Mouse (Mus musculus) kidney, embryonic 15.5 days (tissue): ENCODE data around the gene Eps15. TPM values are rescaled to one million over a fixed set of nuclear protein-coding genes. Genes with fewer than 3 reads are reported as not detected.
"Not testable (repeated sequence)": the region's sequence is repeated elsewhere in the genome, so short reads cannot be mapped to it uniquely, and the experiment has no call there.

Source experiments
- ATAC-seq: fragments of 200-750 bp; cut with Nextera tagmentation; replicated peaks from 2 replicates; pipeline ENCODE4 v1.8.0; 2017; ENCODE audit warnings: moderate TSS enrichment; ENCODE audit not compliant: low FRiP score
- H3K27ac ChIP-seq: fragments of 300-500 bp; sonication (generic); 2 replicates; pipeline ENCODE4 v1.5.1; 2015; ENCODE audit warnings: mild to moderate bottlenecking, inconsistent platforms
- H3K27me3 ChIP-seq: fragments of 300-500 bp; sonication (generic); 2 replicates; pipeline ENCODE4 v1.6.1; 2015; ENCODE audit warnings: inconsistent platforms
- H3K36me3 ChIP-seq: fragments of 300-500 bp; sonication (generic); 2 replicates; pipeline ENCODE4 v1.6.1; 2015; ENCODE audit warnings: inconsistent platforms
- H3K4me1 ChIP-seq: fragments of 300-500 bp; sonication (generic); 2 replicates; pipeline ENCODE4 v1.6.1; 2015; ENCODE audit warnings: inconsistent platforms
- H3K4me2 ChIP-seq: fragments of 300-500 bp; sonication (generic); 2 replicates; pipeline ENCODE4 v1.6.1; 2015; ENCODE audit warnings: moderate library complexity, mild to moderate bottlenecking, inconsistent platforms
- H3K4me3 ChIP-seq: fragments of 300-500 bp; sonication (generic); replicated peaks from 2 replicates; pipeline ENCODE4 v1.5.1; 2015; ENCODE audit warnings: mild to moderate bottlenecking, inconsistent platforms
- H3K9ac ChIP-seq: fragments of 300-500 bp; sonication (generic); 2 replicates; pipeline ENCODE4 v1.6.1; 2015; ENCODE audit warnings: mild to moderate bottlenecking, inconsistent platforms
- H3K9me3 ChIP-seq: fragments of 300-500 bp; sonication (generic); replicated peaks from 2 replicates; pipeline ENCODE4 v1.6.1; 2016; ENCODE audit warnings: inconsistent platforms
- WGBS: fragments of 180-500 bp; shearing (Covaris S2); methylation state at CpG from one replicate; pipeline ENCODE4 v1.1.7; 2015; ENCODE audit warnings: mixed read lengths; 5-methylcytosine and 5-hydroxymethylcytosine counted together
- polyA plus RNA-seq: library from polyadenylated mRNA; unstranded; fragments of >200 nt; fragmentation: Nextera tagmentation; extraction: Ambion mirVana; gene quantifications from 2 replicates; pipeline ENCODE4 v1.2.1, GENCODE M21; 2015

Gene Eps15
- polyA plus RNA-seq, 1 experiment from 2014 or later = 37.8 TPM

- H3K9me3 ChIP-seq = no peaks in the 10 kb centered on the region
- no peak overlapping the region for H3K4me3 ChIP-seq
- H3K4me1 ChIP-seq = no peaks in the 10 kb centered on the region
- 85% methylated on average over 2 of the region's 2 CpGs for WGBS
- no peaks in the 10 kb centered on the region for H3K27me3 ChIP-seq
- H3K36me3 ChIP-seq = peaks cover 40% of the 10 kb centered on the region
- no peak overlapping the region for H3K9ac ChIP-seq
- no peak overlapping the region for H3K27ac ChIP-seq
- no peak overlapping the region for H3K4me2 ChIP-seq
- ATAC-seq = no peak
These were observed 102.4 kb downstream of the Eps15 start for GRCm38 (mm10) chr4:109382457-109382856.

GRCm38 (mm10) chr4:109385599-109385998, 105.5 kb downstream of the Eps15 start:
- Histone ChIP-seq H3K27me3 (no peaks in the 10 kb centered on the region), H3K4me2 (no peak overlapping the region), H3K36me3 (peaks cover 23% of the 10 kb centered on the region), H3K4me3 (no peak overlapping the region), H3K9me3 (no peaks in the 10 kb centered on the region), H3K27ac (no peak overlapping the region), H3K9ac (no peak overlapping the region), H3K4me1 (no peaks in the 10 kb centered on the region)
- WGBS = 54% methylated on average over 4 of the region's 4 CpGs
- no peak for ATAC-seq

- H3K9ac ChIP-seq = no peak overlapping the region
- no peak for ATAC-seq
- H3K36me3 ChIP-seq = peaks cover 9% of the 10 kb centered on the region; the same call in 1 of the 2 replicates
- H3K9me3 ChIP-seq = no peaks in the 10 kb centered on the region
- no peak overlapping the region for H3K27ac ChIP-seq
- H3K27me3 ChIP-seq = no peaks in the 10 kb centered on the region
- peaks cover 9% of the 10 kb centered on the region for H3K4me1 ChIP-seq
- 61% methylated on average over 6 of the region's 6 CpGs for WGBS
- no peak overlapping the region for H3K4me3 ChIP-seq
- peak overlapping the region; percentile 55; the same call in 1 of the 2 replicates for H3K4me2 ChIP-seq
These were observed 113.2 kb downstream of the Eps15 start for GRCm38 (mm10) chr4:109393229-109393779.

- Histone ChIP-seq H3K4me3 (peak overlapping the region; percentile 18), H3K36me3 (0 out of 2 replicates have a peak, but pooled peaks cover 5% of the 10 kb centered on the region), H3K4me1 (peaks cover 9% of the 10 kb centered on the region), H3K9me3 (no peaks in the 10 kb centered on the region), H3K27me3 (no peaks in the 10 kb centered on the region), H3K4me2 (peak overlapping the region; percentile 55), H3K27ac (no peak overlapping the region), H3K9ac (peak overlapping the region; percentile 36; the same call in 1 of the 2 replicates)
- 6% methylated on average over 13 of the region's 13 CpGs for WGBS
- ATAC-seq = peak; percentile 82
These were observed 113.8 kb downstream of the Eps15 start for GRCm38 (mm10) chr4:109393902-109394301.

- Histone ChIP-seq H3K27me3 (no peaks in the 10 kb centered on the region), H3K4me2 (peak overlapping the region; percentile 55), H3K9ac (peak overlapping the region; percentile 36; the same call in 1 of the 2 replicates), H3K4me3 (peak overlapping the region; percentile 18), H3K36me3 (0 out of 2 replicates have a peak, but pooled peaks cover 3% of the 10 kb centered on the region), H3K4me1 (peaks cover 9% of the 10 kb centered on the region), H3K9me3 (no peaks in the 10 kb centered on the region), H3K27ac (no peak overlapping the region)
- 19% methylated on average over 13 of the region's 13 CpGs for WGBS
- peak; percentile 62; the same call in 1 of the 2 replicates for ATAC-seq
These were observed 114.4 kb downstream of the Eps15 start for GRCm38 (mm10) chr4:109394314-109395074.

- Histone ChIP-seq H3K9ac (no peak overlapping the region), H3K4me3 (no peak overlapping the region), H3K4me2 (no peak overlapping the region), H3K9me3 (no peaks in the 10 kb centered on the region), H3K4me1 (peaks cover 7% of the 10 kb centered on the region; the same call in 1 of the 2 replicates), H3K27ac (no peak overlapping the region), H3K36me3 (no peaks in the 10 kb centered on the region), H3K27me3 (no peaks in the 10 kb centered on the region)
- WGBS = 84% methylated on average over 10 of the region's 10 CpGs
- no peak for ATAC-seq
These were observed 120.4 kb downstream of the Eps15 start for GRCm38 (mm10) chr4:109400366-109400980.

- no peak for ATAC-seq
- 77% methylated on average over 5 of the region's 5 CpGs for WGBS
- Histone ChIP-seq H3K4me1 (peaks cover 15% of the 10 kb centered on the region), H3K27ac (no peak overlapping the region), H3K4me3 (no peak overlapping the region), H3K4me2 (no peak overlapping the region), H3K36me3 (no peaks in the 10 kb centered on the region), H3K9me3 (no peaks in the 10 kb centered on the region), H3K27me3 (no peaks in the 10 kb centered on the region), H3K9ac (no peak overlapping the region)
These were observed 121.2 kb downstream of the Eps15 start for GRCm38 (mm10) chr4:109401176-109401689.

GRCm38 (mm10) chr4:109404908-109405307, 124.8 kb downstream of the Eps15 start:
- Histone ChIP-seq H3K27ac (peak overlapping the region; percentile 69; the same call in 1 of the 2 replicates), H3K4me1 (peaks cover 30% of the 10 kb centered on the region)
- H3K36me3 ChIP-seq, H3K4me2 ChIP-seq, ATAC-seq, H3K4me3 ChIP-seq, H3K9ac ChIP-seq, H3K9me3 ChIP-seq, H3K27me3 ChIP-seq: not testable (repeated sequence)
- WGBS = 92% methylated on average over 3 of the region's 3 CpGs

GRCm38 (mm10) chr4:109405415-109405814, 125.3 kb downstream of the Eps15 start:
- WGBS = 71% methylated on average over 8 of the region's 8 CpGs
- no peaks in the 10 kb centered on the region for H3K9me3 ChIP-seq
- peak overlapping the region; percentile 74; the same call in 1 of the 2 replicates for H3K4me3 ChIP-seq
- H3K4me2 ChIP-seq = peak overlapping the region; percentile 99
- H3K27me3 ChIP-seq = 0 out of 2 replicates have a peak, but pooled peaks cover 3% of the 10 kb centered on the region
- no peak overlapping the region for H3K9ac ChIP-seq
- peak overlapping the region; percentile 69 for H3K27ac ChIP-seq
- ATAC-seq = no peak
- peaks cover 30% of the 10 kb centered on the region for H3K4me1 ChIP-seq
- no peaks in the 10 kb centered on the region for H3K36me3 ChIP-seq

GRCm38 (mm10) chr4:109406054-109406485, 126.0 kb downstream of the Eps15 start:
- Histone ChIP-seq H3K9ac (peak overlapping the region; percentile 61), H3K4me1 (peaks cover 30% of the 10 kb centered on the region)
- 2% methylated on average over 3 of the region's 3 CpGs for WGBS

GRCm38 (mm10) chr4:109406486-109407175, 126.6 kb downstream of the Eps15 start, which contains the start of gene Ttc39a:
TSS of gene Ttc39a (plus strand) at chr4:109406623.
- Histone ChIP-seq H3K4me2 (peak within 1 kb of the TSS; percentile 99), H3K9me3 (no peaks in the 10 kb centered on the region), H3K9ac (peak within 1 kb of the TSS; percentile 61), H3K4me3 (peak within 1 kb of the TSS; percentile 74), H3K4me1 (peaks cover 30% of the 10 kb centered on the region), H3K27ac (peak within 1 kb of the TSS; percentile 69), H3K36me3 (no peaks in the 10 kb centered on the region), H3K27me3 (0 out of 2 replicates have a peak, but pooled peaks cover 3% of the 10 kb centered on the region)
- WGBS = under 1% methylated on average over 56 of the region's 56 CpGs
- peak; percentile 66 for ATAC-seq

More at GRCm38 (mm10) chr4:109406054-109406485, 126.0 kb downstream of the Eps15 start:
- Histone ChIP-seq H3K4me2 (peak overlapping the region; percentile 99), H3K36me3 (no peaks in the 10 kb centered on the region), H3K27me3 (0 out of 2 replicates have a peak, but pooled peaks cover 3% of the 10 kb centered on the region), H3K9me3 (no peaks in the 10 kb centered on the region), H3K4me3 (peak overlapping the region; percentile 74), H3K27ac (peak overlapping the region; percentile 69)
- peak; percentile 74 for ATAC-seq
